Mouse (Mus musculus) neural tube, embryonic 11.5 days (tissue): ENCODE results near the gene B4galnt2. TPM values are rescaled to one million over a fixed set of nuclear protein-coding genes. Genes with fewer than 3 reads are reported as not detected.

ENCODE experiments used
- ATAC-seq: fragments of 200-750 bp; cut with Nextera tagmentation; 2 replicates; pipeline ENCODE4 v1.8.0; 2017; ENCODE audit warnings: moderate number of reproducible peaks, mild to moderate bottlenecking, moderate TSS enrichment, moderate library complexity; ENCODE audit not compliant: insufficient read depth, low FRiP score, low TSS enrichment
- DNase-seq: peaks from one replicate; pipeline ENCODE4 v3.0.0-alpha.2; 2015; ENCODE audit warnings: low spot score
- H3K27ac ChIP-seq: fragments of 300-500 bp; sonication (generic); 2 replicates; pipeline ENCODE4 v1.5.1; 2014; ENCODE audit warnings: low read depth, mild to moderate bottlenecking, low read length
- H3K27me3 ChIP-seq: fragments of 300-500 bp; sonication (generic); 2 replicates; pipeline ENCODE4 v1.6.1; 2014; ENCODE audit warnings: mild to moderate bottlenecking, low read length, mixed read lengths; ENCODE audit not compliant: control insufficient read depth, insufficient read depth
- H3K36me3 ChIP-seq: fragments of 300-500 bp; sonication (generic); 2 replicates; pipeline ENCODE4 v1.6.1; 2014; ENCODE audit warnings: mild to moderate bottlenecking, low read length, moderate library complexity, mixed read lengths; ENCODE audit not compliant: control insufficient read depth, insufficient read depth
- H3K4me1 ChIP-seq: fragments of 300-500 bp; sonication (generic); 2 replicates; pipeline ENCODE4 v1.6.1; 2014; ENCODE audit warnings: low read length, mixed read lengths; ENCODE audit not compliant: control insufficient read depth, insufficient read depth
- H3K4me2 ChIP-seq: fragments of 300-500 bp; sonication (generic); 2 replicates; pipeline ENCODE4 v1.6.1; 2014; ENCODE audit warnings: low read depth, mild to moderate bottlenecking, moderate library complexity
- H3K4me3 ChIP-seq: fragments of 300-500 bp; sonication (generic); 2 replicates; pipeline ENCODE4 v1.5.1; 2014; ENCODE audit warnings: low read depth, low read length
- H3K9ac ChIP-seq: fragments of 300-500 bp; sonication (generic); 2 replicates; pipeline ENCODE4 v1.6.1; 2014; ENCODE audit warnings: mild to moderate bottlenecking, low read length
- H3K9me3 ChIP-seq: fragments of 300-500 bp; sonication (generic); 2 replicates; pipeline ENCODE4 v1.6.1; 2016; ENCODE audit warnings: low read length; ENCODE audit not compliant: control insufficient read depth
- WGBS: fragments of 180-500 bp; shearing (Covaris S2); extraction: QIAGEN DNeasy Blood & Tissue Kit; methylation state at CpG from one replicate; pipeline ENCODE4 v1.1.7; 2014; 5-methylcytosine and 5-hydroxymethylcytosine counted together
- polyA plus RNA-seq: library from polyadenylated mRNA; unstranded; fragments of >200 nt; fragmentation: Nextera tagmentation; extraction: Ambion mirVana; gene quantifications from 2 replicates; pipeline ENCODE4 v1.2.1, GENCODE M21; 2014

B4galnt2 gene
- polyA plus RNA-seq, 1 experiment from 2014 or later = not detected

DNA sequence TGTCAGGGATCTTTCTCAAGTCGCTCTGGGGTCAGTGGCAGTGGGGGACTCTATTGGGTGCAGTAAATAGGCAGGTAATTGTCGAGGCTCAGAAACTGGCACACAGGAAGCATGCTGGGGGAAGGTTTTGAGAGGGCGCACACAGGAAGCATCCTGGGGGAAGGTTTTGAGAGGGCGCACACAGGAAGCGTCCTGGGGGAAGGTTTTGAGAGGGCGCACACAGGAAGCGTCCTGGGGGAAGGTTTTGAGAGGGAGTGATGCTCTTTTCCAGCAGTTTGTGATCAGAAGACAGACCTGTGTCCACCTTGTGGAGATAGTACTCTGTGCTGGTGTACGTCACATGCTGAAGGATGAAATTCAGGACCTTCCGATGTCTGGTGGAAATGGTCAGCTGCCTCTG, 38.9 kb downstream of the B4galnt2 start:
- no peak overlapping the region for H3K4me3 ChIP-seq

DNA sequence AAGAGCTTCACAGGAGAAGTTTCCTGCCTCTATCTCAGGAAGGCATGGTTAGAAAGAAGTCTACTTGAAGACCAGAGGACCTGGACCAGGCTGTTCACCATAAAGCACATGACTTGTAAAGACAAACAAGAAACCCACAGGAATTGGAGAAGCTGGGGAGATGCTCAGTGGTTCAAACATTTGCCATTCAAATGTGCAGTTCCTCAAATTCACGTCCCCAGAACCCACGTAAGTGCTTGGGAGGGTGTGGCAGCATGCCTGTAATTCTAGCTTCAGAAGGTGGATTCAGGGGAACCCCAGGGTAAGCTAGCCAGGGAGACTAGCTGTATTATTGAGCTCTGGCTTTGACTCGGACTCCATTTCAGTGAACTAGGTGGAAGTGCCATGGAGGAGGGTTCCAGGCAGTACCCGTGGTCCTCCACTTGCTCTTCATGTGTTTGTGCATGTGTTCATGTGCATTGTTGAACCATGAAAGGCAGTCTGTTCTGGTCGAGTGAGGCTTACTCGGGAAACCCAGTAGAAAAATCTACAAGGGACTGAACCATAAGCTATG, 44.7 kb downstream of the B4galnt2 start:
- DNase-seq = no peak
- Histone ChIP-seq H3K9ac (no peak overlapping the region), H3K27ac (no peak overlapping the region), H3K4me1 (no peaks in the 10 kb centered on the region), H3K9me3 (no peaks in the 10 kb centered on the region), H3K36me3 (no peaks in the 10 kb centered on the region), H3K27me3 (no peaks in the 10 kb centered on the region), H3K4me2 (no peak overlapping the region), H3K4me3 (no peak overlapping the region)
- ATAC-seq = no peak
- 77% methylated on average over 6 of the region's 6 CpGs for WGBS

More for the DNA sequence above, 38.9 kb downstream of the B4galnt2 start:
- no peaks in the 10 kb centered on the region for H3K4me1 ChIP-seq
- 32% methylated on average over 9 of the region's 9 CpGs for WGBS
- no peaks in the 10 kb centered on the region for H3K9me3 ChIP-seq
- ATAC-seq = no peak
- no peaks in the 10 kb centered on the region for H3K36me3 ChIP-seq
- no peak for DNase-seq
- no peaks in the 10 kb centered on the region for H3K27me3 ChIP-seq
- H3K9ac ChIP-seq = no peak overlapping the region
- H3K4me2 ChIP-seq = no peak overlapping the region
- H3K27ac ChIP-seq = no peak overlapping the region

GRCm38 (mm10) chr11:95869442-95869841, 45.2 kb downstream of the B4galnt2 start:
- ATAC-seq = no peak
- H3K9ac ChIP-seq = no peak overlapping the region
- no peak for DNase-seq
- no peaks in the 10 kb centered on the region for H3K27me3 ChIP-seq
- no peaks in the 10 kb centered on the region for H3K36me3 ChIP-seq
- 80% methylated on average over 4 of the region's 4 CpGs for WGBS
- H3K4me1 ChIP-seq = no peaks in the 10 kb centered on the region
- no peak overlapping the region for H3K27ac ChIP-seq
- no peak overlapping the region for H3K4me2 ChIP-seq
- no peaks in the 10 kb centered on the region for H3K9me3 ChIP-seq
- no peak overlapping the region for H3K4me3 ChIP-seq

- Histone ChIP-seq H3K27me3 (no peaks in the 10 kb centered on the region), H3K4me1 (peaks cover 11% of the 10 kb centered on the region; the same call in 1 of the 2 replicates), H3K4me2 (no peak overlapping the region), H3K9me3 (no peaks in the 10 kb centered on the region), H3K27ac (no peak overlapping the region), H3K36me3 (no peaks in the 10 kb centered on the region), H3K9ac (no peak overlapping the region), H3K4me3 (no peak overlapping the region)
- DNase-seq (no peak), ATAC-seq (no peak)
- WGBS = 95% methylated on average over 8 of the region's 8 CpGs
Observed at GRCm38 (mm10) chr11:95861397-95861796, 53.3 kb downstream of the B4galnt2 start.

- no peak overlapping the region for H3K27ac ChIP-seq
- no peak for ATAC-seq
- peak overlapping the region; percentile 77 for H3K4me2 ChIP-seq
- DNase-seq = no peak
- no peaks in the 10 kb centered on the region for H3K36me3 ChIP-seq
- H3K4me3 ChIP-seq = peak overlapping the region; percentile 61
- H3K27me3 ChIP-seq = no peaks in the 10 kb centered on the region
- WGBS = 25% methylated on average over 3 of the region's 3 CpGs
- H3K9me3 ChIP-seq = no peaks in the 10 kb centered on the region
- peaks cover 11% of the 10 kb centered on the region; the same call in 1 of the 2 replicates for H3K4me1 ChIP-seq
- H3K9ac ChIP-seq = 0 out of 2 replicates have a peak overlapping the region, but pooled peaks have one; percentile 30
Observed at GRCm38 (mm10) chr11:95860071-95860490, 54.6 kb downstream of the B4galnt2 start.

DNA sequence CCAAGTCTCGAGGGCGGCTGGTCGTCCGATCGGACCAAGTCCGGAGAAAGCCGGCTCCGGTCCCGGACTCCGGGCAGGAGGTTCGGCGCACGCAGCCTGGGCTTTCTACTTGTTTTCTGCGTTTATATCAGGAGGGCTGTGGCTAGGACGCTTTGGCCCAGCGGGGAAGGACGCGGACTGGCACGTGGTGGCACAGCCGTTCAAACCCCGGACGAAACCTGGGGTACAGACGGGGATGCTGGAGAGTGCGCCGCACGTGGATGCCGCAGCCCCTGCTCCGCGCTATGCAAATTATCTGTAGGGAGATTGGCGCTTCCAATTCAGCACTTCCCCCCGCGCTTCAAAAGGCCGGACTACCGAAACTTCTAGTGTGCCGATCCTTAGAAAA, 55.2 kb downstream of the B4galnt2 start:
- Histone ChIP-seq H3K4me3 (peak overlapping the region; percentile 61), H3K27me3 (no peaks in the 10 kb centered on the region), H3K4me2 (peak overlapping the region; percentile 77), H3K36me3 (no peaks in the 10 kb centered on the region), H3K4me1 (peaks cover 11% of the 10 kb centered on the region; the same call in 1 of the 2 replicates), H3K27ac (no peak overlapping the region), H3K9ac (peak overlapping the region; percentile 30), H3K9me3 (no peaks in the 10 kb centered on the region)
- ATAC-seq (peak; percentile 65), DNase-seq (peak; percentile 79)
- under 1% methylated on average over 35 of the region's 35 CpGs for whole genome bisulfite sequencing

DNA sequence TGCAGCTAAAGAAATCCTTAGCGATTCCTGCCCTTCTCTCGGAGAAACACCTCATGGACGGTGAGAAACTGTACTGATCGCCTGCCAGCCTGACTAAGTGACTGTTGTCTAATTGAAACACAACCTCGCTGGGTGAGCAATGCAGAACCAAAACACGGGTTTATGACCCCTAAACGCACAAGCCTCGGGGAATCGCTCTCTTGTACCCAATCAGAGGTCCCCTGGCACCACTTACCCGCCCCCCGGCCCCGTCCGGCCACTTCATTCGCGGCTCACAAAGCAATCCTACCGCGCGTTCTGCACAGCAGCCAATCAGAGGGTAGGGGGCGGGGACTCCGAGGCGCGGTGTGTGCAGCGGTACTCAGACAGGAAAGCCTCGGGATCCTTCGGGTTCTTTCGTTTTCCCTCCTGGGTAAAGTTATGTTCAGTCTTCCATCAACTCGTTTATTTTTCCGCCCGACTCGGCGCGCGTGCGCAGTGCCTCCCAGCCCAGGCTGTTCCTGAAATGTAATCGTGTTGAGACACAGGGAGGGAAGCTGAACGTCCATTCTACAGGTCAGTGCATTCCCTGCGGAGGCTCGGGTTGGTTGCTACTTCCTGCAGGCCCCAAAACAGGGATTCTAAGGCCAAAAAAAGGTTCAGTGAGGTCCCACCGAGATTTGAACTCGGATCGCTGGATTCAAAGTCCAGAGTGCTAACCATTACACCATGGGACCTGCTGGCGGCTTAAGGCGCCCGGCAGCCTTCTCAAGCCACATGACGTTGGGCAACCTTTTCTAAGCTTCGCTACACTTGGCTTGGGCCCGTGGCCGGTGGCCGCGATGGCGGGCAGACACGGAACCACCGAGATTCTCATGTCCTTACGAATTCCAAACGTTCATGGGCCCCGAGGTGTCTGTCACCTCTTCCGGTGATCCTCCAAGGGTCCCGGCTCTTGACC, 55.9 kb downstream of the B4galnt2 start:
- WGBS = under 1% methylated on average over 58 of the region's 58 CpGs
- Histone ChIP-seq H3K27me3 (no peaks in the 10 kb centered on the region), H3K4me2 (peak overlapping the region; percentile 77), H3K9me3 (no peaks in the 10 kb centered on the region), H3K27ac (peak overlapping the region; percentile 79), H3K4me3 (peak overlapping the region; percentile 61), H3K4me1 (peaks cover 11% of the 10 kb centered on the region; the same call in 1 of the 2 replicates), H3K9ac (peak overlapping the region; percentile 33), H3K36me3 (no peaks in the 10 kb centered on the region)
- DNase-seq = peak; percentile 98
- peak; percentile 99 for ATAC-seq

GRCm38 (mm10) chr11:95857716-95858527, 56.8 kb downstream of the B4galnt2 start:
- 23% methylated on average over 21 of the region's 21 CpGs for WGBS

More at GRCm38 (mm10) chr11:95857716-95858527, 56.8 kb downstream of the B4galnt2 start:
- peak overlapping the region; percentile 79; the same call in 1 of the 2 replicates for H3K27ac ChIP-seq
- ATAC-seq = no peak
- H3K4me2 ChIP-seq = peak overlapping the region; percentile 77
- DNase-seq = no peak
- H3K36me3 ChIP-seq = no peaks in the 10 kb centered on the region
- peaks cover 11% of the 10 kb centered on the region; the same call in 1 of the 2 replicates for H3K4me1 ChIP-seq
- H3K9me3 ChIP-seq = no peaks in the 10 kb centered on the region
- peak overlapping the region; percentile 61 for H3K4me3 ChIP-seq
- H3K27me3 ChIP-seq = no peaks in the 10 kb centered on the region
- H3K9ac ChIP-seq = peak overlapping the region; percentile 33
